Mouse (Mus musculus): ENCODE results near the gene Zfyve1.

Zfyve1 gene

DNA sequence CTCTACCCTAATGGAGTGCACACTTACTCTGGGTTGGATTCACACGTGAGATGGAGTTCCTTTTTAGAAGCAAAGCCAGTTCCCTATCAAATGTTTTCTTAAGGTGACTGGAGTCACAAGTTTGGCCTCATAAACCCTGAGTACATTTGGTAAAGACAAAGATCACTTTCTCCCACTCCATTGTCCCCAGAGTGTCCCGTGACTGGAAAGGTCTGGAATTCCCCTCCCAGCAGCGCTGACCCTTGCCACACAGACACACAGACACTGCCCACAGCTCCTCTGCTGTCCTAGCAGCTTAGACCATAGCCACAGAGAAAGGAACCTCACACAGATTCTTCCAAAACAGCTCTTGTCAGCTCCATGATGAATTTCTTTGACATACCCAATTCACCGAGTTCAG lies 14.9 kb downstream of the Zfyve1 start:
- no peak for DNase-seq (ENCODE audit: extremely low read depth, insufficient read length, low spot score)

DNA sequence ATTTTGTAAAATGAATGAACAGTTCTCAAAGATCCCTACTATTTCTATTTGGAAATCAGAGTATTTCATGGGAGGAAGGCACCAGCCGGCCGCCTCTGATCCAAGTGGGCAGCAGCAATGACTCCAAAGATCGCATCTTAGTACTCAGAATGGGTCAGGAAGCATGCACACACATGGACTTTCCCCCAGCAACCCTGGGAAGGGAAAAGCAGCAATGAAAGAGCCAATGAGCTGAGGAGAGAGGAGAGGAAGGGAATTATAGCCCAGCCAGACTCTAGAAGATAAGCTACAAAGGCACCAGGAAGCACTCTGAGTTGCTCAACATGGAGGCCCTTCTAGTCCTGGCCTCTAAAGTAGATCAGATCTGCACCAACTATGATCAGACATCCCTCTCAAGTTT lies 16.7 kb downstream of the Zfyve1 start:
- no peak for DNase-seq (ENCODE audit: extremely low read depth, insufficient read length, low spot score)

DNA sequence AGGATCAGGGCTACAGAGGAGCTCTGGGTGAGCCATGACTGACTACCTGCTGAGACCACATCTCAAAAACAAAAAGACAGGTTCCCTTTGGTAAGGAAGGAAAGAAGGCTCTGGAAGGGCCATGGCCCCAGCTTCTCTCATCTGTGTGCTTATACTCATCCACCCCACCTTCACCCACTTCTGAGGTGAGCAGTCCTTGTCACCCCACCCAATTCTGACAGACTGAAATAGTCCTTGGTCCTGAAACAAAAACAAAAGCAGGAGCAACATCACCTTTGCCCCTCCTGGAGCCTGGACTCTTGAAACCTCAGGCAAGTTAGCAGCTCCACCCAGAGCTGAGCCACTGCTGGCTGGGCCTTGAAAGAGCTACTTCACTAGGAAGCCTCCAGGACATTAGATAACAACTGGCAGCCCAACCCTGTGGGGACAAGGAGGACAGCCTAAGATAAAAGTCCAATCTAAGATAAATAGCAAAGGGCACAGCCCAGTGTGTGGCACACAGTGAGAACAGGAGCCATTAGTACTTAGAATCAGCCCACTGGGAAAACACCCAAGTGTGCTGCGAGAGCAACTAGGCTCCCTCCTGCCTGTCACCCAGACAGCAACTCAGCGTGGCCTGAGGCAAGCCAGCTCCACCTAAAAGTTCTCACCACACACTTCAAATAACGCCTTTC lies 18.0 kb downstream of the Zfyve1 start:
- DNase-seq (ENCODE audit: extremely low read depth, insufficient read length, low spot score): no peak

DNA sequence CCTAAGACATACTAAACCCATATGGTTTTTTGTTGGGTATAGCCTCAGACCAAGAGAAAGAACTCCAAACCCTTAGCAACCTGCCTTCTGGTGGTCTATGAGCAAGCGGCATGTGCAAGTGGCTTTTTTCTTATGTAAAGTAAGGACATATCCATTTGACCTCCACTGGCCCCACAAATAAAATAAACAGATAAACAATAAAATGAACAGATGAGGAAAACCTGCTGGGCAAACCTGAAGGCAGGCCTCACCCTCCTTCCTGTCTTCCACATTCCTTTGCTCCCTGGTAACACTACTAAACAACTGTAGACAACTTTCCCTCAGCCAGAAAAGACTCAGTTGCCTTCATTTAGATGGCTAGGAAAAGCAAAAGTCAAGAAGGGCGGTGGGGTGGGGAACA lies 18.7 kb downstream of the Zfyve1 start:
- no peak for DNase-seq (ENCODE audit: extremely low read depth, insufficient read length, low spot score)

DNA sequence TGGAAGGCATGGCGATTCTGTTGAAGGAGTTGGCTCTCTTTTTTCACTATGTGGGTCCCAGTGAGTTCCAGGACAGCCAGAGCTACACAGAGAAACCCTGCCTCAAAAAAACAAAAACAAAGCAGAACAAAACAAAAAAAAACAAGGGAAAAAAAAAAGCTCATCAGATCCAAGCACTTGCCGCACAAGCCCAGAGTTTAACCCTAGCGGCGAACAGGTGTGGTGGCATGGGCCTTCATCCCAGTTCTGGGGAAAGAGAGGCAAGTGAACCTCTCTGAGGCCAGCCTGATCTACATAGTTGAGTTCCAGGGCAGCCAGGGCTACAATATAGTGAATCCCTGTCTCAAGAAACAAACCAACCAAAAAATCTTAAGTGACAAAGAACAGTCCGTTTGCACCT lies 19.6 kb downstream of the Zfyve1 start:
- no peak for DNase-seq (ENCODE audit: extremely low read depth, insufficient read length, low spot score)

DNA sequence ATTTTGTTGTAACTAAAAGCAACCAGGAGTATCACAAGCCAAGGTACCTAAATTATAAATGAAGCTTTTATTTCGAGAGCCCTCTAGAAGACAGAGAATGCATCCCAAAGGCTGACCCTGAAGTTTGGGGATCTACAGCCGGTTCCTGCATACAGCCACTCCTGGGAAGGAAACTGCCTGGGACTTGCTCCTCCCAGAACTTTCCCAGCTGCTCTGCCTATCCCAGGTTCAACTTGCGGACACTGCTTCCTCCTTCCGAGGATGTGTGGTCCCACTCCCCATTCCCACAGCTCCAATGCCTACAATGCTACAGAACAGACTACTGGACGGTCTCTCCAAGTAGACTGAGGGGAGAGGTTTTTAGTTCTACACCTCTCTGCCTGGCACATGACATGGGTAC lies 24.3 kb downstream of the Zfyve1 start:
- DNase-seq (ENCODE audit: extremely low read depth, insufficient read length, low spot score): no peak

DNA sequence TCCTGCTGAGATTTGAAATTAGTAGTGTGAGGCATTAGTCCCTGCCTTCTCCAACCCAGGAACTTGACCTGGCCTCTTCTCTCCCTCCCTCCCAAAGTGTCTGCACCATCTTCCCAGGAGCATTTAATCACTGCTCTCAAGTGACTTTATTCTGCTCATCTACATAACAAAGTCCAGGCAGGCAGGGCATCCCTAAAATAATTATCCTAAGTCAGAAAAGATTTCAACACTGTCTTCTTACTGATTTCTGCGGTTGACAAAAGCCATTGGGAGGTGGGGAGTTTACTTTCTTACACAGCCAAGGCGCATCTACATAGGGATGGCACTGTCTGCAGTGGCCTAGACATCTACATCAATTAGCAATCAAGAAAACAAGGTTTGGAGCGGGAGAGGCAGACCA lies 27.2 kb downstream of the Zfyve1 start:
- no peak for DNase-seq (ENCODE audit: extremely low read depth, insufficient read length, low spot score)

DNA sequence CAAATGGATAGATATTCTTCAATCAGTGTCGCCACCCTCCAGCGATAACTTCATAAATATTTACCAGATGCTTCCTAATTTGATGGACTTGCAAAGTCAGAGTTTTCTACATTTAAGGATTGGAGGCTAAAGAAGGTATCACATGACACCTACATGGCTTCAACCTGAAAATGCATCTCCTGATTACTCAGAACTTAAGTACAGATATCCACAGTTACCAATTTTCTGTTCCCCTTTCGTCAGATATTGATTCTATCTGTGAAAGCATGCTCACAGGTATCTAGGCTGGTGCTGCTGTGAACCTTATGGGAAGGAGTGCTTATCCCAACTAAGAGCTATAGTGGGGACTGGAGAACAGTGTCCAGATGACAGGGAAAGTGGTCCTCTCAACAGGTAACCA lies 34.4 kb downstream of the Zfyve1 start:
- DNase-seq (ENCODE audit: extremely low read depth, insufficient read length, low spot score): no peak

DNA sequence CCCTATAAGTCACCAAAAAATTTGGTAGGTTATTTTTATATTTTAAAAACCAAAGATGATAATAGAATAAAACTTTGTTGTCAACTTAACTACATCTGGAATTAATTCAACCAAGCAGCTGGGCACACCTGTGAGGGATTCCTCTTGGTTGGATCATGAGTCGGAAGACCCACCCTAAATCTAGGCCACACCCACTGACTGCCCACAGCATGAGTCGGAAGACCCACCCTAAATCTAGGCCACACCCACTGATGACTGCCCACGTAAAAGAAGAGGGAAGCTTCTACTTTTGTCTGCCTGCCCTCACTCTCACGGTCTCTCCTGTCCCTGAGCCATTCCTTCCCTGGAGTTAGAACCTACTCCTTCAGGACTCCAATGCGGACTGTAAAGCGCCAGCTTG lies 36.8 kb downstream of the Zfyve1 start:
- DNase-seq (ENCODE audit: extremely low read depth, insufficient read length, low spot score): no peak

DNA sequence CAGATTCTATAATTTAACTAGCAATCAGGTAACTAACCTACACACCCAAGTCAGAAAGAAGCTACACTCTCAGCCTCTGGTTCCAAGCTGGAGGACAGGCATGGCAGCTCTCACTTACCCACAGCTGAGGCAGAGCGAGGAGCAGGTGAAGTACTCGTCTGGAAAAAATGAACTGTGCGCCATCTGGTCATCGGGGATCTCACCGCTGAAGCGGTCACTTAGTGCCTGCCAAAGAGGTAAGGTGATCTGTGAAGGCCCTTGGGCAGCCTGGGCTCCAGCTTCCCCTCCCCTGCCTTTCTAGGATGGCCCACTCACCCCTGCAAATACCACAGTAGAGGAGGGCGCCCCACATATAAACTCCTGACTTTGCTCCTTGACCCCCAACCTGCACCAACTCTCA lies 38.5 kb downstream of the Zfyve1 start:
- DNase-seq (ENCODE audit: extremely low read depth, insufficient read length, low spot score): no peak

DNA sequence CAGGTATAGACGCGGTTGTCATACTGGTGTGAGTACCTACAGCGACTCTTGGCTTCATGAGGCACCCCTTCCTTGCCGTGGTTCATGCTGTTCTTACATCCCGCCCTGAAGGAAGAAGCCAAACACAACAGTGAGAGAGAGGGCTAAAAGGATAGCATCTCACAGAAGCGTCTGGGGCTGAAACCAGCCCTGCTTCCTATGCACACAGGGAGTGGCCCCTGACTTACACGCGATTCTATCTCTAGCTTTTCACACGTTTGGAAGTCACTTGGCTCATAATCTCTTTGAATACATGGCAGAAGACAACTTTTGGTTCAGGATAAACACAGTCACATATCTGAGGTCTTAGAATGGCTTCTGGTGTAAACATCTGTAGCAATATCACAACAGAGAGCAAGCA lies 41.4 kb downstream of the Zfyve1 start:
- DNase-seq (ENCODE audit: extremely low read depth, insufficient read length, low spot score): no peak

DNA sequence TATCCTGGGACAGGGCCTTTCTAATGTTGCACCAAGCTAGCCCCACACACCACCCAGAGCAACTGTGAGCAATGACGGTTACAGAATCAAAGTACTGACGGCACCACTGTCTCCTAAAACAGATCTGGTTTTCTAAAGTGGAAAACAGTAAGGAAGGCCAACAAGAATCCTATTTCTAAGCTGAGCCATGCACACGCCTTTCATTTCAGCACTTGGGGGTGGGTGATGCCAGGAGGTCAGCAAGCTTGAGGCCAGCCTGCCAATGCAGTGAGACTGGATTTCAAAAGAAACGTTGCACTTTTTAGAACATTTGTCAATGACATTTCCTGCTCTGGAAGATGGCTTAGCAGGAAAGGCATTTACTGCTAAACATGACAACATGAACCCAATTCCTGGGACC lies 43.2 kb downstream of the Zfyve1 start:
- DNase-seq (ENCODE audit: extremely low read depth, insufficient read length, low spot score): no peak

DNA sequence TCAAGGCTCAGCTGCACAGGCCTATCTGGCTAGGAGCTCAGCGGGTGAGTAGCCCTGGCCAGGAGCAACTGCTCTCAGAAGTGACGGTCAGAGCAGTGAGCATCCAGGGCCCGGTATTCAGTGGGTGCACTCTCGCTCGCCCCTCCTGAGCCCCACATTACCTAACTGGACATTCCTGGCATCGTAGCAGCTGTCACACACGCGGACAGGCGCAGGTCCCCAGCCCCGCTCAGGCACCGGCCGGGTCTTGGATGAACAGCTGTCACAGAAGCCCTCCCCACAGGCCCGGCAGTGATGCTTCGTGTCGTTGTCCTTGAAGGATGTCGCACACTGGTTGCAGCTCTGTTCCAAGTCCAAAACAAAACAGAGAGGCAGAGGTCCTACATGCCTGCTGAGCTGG lies 45.7 kb downstream of the Zfyve1 start:
- no peak for DNase-seq (ENCODE audit: extremely low read depth, insufficient read length, low spot score)

DNA sequence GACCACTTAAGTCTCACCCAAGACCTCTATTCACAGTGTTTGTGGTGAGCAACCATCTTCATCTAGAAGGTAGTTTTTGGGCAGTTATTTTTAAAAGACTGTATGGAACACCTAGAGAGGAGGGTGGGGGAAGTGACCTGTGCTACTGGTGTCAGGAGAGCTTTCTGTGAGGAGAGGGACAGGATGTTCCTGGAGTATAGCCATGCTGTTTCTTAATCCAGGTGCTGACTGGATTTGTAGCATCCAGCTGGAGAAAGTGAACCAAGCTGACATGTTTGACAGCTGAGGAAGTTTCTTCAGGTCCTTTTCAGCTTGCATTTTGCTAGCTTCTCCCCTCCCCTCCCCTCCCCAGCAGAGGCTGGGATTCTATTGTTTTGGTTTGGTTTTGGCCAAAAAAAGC lies 52.2 kb downstream of the Zfyve1 start:
- no peak for DNase-seq (ENCODE audit: extremely low read depth, insufficient read length, low spot score)

DNA sequence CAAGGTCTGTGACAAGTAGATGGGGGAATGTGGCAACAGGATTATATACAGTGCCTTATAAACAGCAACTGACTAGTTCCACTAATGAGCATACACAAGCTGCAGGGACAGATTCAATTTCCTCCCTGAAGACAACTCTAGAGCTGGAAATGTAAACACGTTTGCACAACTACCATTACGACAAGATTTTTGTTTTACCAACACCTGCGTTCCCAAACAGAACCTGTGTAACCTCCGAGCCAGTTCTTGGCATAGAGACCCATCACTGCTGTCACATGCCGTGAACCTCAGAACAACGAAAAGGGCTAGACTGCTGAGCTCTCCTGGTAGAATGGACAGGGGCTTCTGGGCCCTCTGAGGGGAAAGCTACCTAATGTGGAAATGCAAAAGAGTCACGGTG lies 53.0 kb downstream of the Zfyve1 start:
- no peak for DNase-seq (ENCODE audit: extremely low read depth, insufficient read length, low spot score)

DNA sequence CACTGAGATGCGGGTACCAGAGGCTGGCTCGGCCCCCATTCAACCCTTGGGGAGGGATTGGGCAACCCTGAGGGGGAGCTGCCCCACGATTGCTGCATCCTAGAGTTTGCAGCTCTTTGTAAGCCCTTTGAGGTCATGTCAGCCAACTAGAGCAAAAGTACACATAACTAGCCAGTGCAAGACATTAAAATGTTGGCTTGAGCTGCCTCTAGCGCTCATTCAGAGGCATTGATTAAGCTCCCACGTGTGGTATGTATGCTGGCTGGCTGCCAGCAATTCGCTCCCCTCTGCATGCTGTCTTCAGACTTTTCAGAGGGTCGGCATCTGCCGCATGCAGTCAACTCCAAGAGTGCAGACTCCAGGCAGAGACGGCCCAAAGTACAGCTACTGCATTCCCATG lies 61.0 kb downstream of the Zfyve1 start:
- no peak for DNase-seq (ENCODE audit: extremely low read depth, insufficient read length, low spot score)

DNA sequence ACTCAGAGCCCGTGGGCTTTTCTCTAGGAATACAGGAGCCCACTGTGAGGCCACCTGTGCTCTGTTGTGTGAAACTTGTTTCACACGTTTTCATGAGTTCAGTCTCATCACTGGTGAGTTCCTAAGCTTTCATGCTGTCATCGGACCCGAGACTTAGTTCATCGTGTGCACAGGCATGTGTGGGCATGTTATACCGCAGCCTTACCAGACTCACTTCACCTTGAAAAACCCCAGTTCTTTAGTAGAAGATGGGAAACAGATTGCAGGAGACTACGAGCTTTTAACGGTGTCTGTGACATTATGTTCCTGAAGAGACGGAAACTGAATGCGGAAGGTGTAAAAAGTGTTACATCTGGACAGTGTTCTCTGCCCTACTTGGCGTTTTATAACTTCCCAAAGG lies 61.6 kb downstream of the Zfyve1 start:
- no peak for DNase-seq (ENCODE audit: extremely low read depth, insufficient read length, low spot score)

DNA sequence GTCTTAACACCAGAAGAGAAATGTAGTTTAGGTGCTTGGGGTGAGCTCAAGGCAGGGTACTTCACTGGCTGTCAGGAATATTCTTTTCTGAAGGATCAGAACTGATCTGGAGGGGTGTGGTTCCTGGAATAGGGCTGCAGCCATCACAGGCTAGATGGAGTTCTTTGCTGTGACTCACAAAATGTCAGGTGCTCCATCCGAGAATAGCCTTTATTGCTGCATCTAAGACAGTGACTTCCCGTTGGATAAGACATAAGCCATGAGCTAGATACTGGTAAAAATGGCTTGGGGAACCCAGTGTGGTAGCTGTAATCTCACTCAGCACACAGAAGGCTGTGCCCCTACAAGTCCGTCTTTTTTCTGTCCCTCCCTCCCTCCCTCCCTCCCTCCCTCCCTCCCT lies 62.8 kb downstream of the Zfyve1 start:
- no peak for DNase-seq (ENCODE audit: extremely low read depth, insufficient read length, low spot score)

DNA sequence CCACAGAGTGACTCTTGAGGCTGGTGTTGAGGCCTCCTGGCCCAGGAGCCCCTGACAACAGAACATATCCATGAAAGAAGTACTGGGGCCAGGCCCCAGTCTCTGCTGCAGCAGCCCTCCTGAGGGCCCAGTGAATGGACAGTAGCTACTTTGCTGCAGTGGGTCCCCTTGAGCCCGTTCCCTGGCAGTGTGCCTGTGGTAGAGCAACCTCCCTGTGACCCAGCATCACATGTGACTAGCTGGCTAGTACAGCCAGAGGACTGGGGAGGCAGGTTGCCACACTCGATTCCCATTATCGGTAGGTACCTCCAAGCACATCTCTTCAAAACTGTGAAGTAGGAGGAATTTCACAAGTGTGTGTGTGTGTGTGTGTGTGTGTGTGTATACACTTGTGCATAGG lies 64.1 kb downstream of the Zfyve1 start:
- DNase-seq (ENCODE audit: extremely low read depth, insufficient read length, low spot score): no peak

DNA sequence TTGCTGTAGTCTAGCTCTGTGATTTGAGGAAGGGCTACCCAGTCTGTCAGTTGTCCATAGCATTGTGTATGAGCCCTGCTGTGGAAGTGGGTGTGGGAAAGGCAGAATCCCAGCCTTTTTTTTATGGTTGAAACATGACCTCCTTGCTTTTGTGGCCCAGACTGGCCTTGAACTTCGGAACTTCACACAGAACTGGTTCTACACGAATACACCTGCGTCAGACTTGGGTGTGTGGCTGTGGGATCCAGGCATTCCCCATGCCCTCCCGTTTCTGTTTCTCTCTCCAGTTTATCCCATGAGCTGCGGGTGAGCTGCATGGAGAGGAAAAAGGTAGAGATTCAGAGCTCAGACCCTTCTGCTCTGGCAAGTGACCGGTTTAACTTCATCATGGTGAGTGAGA lies 65.0 kb downstream of the Zfyve1 start:
- DNase-seq (ENCODE audit: extremely low read depth, insufficient read length, low spot score): no peak

DNA sequence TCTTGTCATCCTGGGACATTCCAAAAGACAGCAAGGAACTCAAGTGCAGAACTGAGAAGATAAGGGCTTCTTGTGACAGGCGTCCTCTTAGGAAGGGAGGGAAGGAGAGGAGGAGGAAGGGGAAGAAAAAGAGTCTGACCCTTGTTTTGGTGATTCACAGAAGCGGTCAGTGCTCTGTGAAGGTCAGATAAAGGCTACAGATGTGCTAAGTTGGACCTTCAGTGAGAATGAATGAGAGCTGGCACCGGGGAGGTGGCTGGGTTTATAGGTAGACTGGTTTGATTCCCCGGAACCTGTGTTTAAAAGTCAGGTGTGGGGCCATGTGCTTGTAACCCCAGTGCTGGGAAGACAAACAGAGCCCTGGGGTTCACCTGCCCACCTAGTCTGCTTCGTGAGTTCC lies 68.4 kb downstream of the Zfyve1 start:
- no peak for DNase-seq (ENCODE audit: extremely low read depth, insufficient read length, low spot score)

DNA sequence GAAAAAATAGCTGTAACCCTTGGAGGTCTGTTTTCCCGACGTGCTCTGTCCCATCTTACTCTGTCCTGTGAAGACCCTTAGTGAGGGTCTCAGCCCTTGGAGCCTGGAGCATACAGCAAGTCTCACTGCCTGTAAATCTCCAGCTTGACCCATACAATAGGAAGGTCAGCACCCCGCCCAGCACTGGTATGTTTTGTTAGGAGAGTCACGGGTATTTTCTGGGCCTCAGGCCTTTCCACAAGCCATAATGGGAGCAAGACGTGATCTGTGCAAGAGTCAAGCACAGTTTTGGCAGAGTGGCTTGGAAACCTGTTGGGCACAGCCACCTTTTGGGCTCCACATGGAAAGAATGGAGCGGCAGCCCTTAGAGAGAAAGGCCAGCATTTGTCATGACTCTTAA lies 69.2 kb downstream of the Zfyve1 start:
- DNase-seq (ENCODE audit: extremely low read depth, insufficient read length, low spot score): no peak

DNA sequence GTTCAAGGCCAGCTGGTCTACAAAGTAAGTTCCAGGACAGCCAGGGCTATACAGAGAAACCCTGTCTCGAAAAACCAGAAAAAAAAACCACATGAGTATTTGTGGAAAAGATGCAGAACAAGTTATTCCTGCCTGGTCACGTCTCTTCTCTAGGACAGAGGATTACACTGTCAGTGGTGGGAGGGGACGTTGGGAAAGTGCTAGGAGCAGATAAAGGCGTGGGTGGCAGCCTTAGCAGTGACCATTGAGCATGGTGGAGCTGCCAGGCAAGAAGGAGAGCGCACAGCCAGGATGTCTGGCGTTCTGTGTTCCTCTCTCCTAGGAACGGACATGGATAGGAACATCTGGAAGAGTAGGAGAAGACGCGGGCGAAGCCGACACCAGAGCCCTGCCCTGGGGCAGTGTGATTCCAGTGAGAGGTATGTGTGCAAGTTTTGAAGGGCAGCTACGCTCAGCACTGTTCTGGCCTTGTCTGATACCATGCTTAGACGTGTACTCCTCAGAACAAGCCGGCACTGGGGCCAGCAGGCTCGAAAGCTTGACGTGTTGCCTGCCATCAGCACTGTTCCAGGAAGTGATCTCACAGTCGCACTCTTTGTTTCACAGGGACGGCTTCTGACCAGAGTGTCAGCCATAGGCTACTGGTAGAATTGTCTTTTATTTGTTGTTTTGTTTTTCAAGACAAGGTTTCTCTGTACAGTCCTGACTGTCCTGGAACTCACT lies 71.0 kb downstream of the Zfyve1 start:
- DNase-seq (ENCODE audit: extremely low read depth, insufficient read length, low spot score): no peak

Measured in 3134 (cell line).